Mouse (Mus musculus) bone marrow macrophage, adult 2 months (primary cell): Measurements from ENCODE around the gene Sertad3. TPM values are rescaled to one million over a fixed set of nuclear protein-coding genes. Genes with fewer than 3 reads are reported as not detected.

ENCODE experiments used
- H3K27ac ChIP-seq: 2 replicates; pipeline ENCODE4 v1.5.1; 2012; ENCODE audit warnings: low read depth, low read length; ENCODE audit not compliant: insufficient read depth
- H3K4me1 ChIP-seq: 2 replicates; pipeline ENCODE4 v1.6.1; 2012; ENCODE audit warnings: low read length; ENCODE audit not compliant: control insufficient read depth, insufficient read depth
- H3K4me3 ChIP-seq: 2 replicates; pipeline ENCODE4 v1.5.1; 2012; ENCODE audit warnings: mild to moderate bottlenecking, low read length, moderate library complexity; ENCODE audit not compliant: insufficient read depth
- CTCF ChIP-seq: IDR thresholded peaks from 2 replicates; pipeline ENCODE4 v1.5.1; 2012; ENCODE audit warnings: low read depth, mild to moderate bottlenecking, low read length, moderate library complexity
- POLR2A ChIP-seq: IDR thresholded peaks from 2 replicates; pipeline ENCODE4 v1.6.1; 2012; ENCODE audit warnings: mild to moderate bottlenecking, low read depth, low read length, borderline replicate concordance
- polyA plus RNA-seq: library from polyadenylated mRNA; stranded (reverse); fragments of >200 nt; gene quantifications from 2 replicates; pipeline ENCODE4 v1.2.4, GENCODE M21; 2012; ENCODE audit not compliant: missing spikeins, insufficient read depth, insufficient read length

Gene Sertad3
- polyA plus RNA-seq, 1 experiment = 19.5 TPM

GRCm38 (mm10) chr7:27507711-27508647, 34.4 kb downstream of the Sertad3 start:
- H3K4me1 ChIP-seq = peaks cover 13% of the 10 kb centered on the region
- TF ChIP-seq CTCF (no peak), POLR2A (no peak)

DNA sequence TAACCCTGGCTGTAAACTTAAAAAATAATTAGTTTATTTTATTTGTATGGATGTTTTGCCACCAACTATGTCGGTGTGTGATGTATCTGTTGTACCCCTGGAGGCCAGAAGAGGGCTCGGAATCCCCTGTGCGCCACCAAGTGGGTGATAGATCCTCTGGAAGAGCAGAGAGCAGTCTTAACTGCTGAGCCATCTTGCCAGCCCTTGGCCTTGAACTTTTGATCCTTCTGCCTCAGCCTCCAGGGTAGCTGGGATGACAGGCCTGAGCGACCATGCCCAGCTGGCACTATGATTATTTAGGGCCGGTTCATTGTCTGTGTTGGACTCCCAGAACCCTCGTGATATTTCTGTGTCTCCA, 35.1 kb downstream of the Sertad3 start:
- H3K27ac ChIP-seq = peak overlapping the region; percentile 55
- H3K4me3 ChIP-seq = peak overlapping the region; percentile 49; the same call in 1 of the 2 replicates
- peak; percentile 70 for TF ChIP-seq CTCF
- no peak for TF ChIP-seq POLR2A
- peaks cover 13% of the 10 kb centered on the region for H3K4me1 ChIP-seq

More at GRCm38 (mm10) chr7:27507711-27508647, 34.4 kb downstream of the Sertad3 start:
- Histone ChIP-seq H3K27ac (peak overlapping the region; percentile 63), H3K4me3 (peak overlapping the region; percentile 71)

- no peak overlapping the region for H3K27ac ChIP-seq
- H3K4me3 ChIP-seq = no peak overlapping the region
- H3K4me1 ChIP-seq = peaks cover 13% of the 10 kb centered on the region
- TF ChIP-seq POLR2A (no peak), CTCF (no peak)
Measured at GRCm38 (mm10) chr7:27510809-27511208, 37.2 kb downstream of the Sertad3 start.

GRCm38 (mm10) chr7:27514961-27515360, 41.4 kb downstream of the Sertad3 start:
- no peak overlapping the region for H3K4me3 ChIP-seq
- H3K27ac ChIP-seq = no peak overlapping the region
- H3K4me1 ChIP-seq = no peaks in the 10 kb centered on the region
- no peak for TF ChIP-seq POLR2A
- TF ChIP-seq CTCF = no peak

- Histone ChIP-seq H3K4me1 (peaks cover 4% of the 10 kb centered on the region), H3K4me3 (no peak overlapping the region), H3K27ac (no peak overlapping the region)
- TF ChIP-seq POLR2A = no peak
- no peak for TF ChIP-seq CTCF
Measured at GRCm38 (mm10) chr7:27518314-27518713, 44.7 kb downstream of the Sertad3 start.

- no peak overlapping the region for H3K4me3 ChIP-seq
- H3K4me1 ChIP-seq = peaks cover 4% of the 10 kb centered on the region
Measured at GRCm38 (mm10) chr7:27520104-27520503, 46.5 kb downstream of the Sertad3 start.

GRCm38 (mm10) chr7:27520599-27520998, 47.0 kb downstream of the Sertad3 start:
- H3K27ac ChIP-seq = no peak overlapping the region
- H3K4me3 ChIP-seq = no peak overlapping the region
- no peak for TF ChIP-seq CTCF
- TF ChIP-seq POLR2A = no peak
- H3K4me1 ChIP-seq = peaks cover 4% of the 10 kb centered on the region

More at GRCm38 (mm10) chr7:27520104-27520503, 46.5 kb downstream of the Sertad3 start:
- no peak for TF ChIP-seq CTCF
- no peak for TF ChIP-seq POLR2A
- H3K27ac ChIP-seq = no peak overlapping the region

DNA sequence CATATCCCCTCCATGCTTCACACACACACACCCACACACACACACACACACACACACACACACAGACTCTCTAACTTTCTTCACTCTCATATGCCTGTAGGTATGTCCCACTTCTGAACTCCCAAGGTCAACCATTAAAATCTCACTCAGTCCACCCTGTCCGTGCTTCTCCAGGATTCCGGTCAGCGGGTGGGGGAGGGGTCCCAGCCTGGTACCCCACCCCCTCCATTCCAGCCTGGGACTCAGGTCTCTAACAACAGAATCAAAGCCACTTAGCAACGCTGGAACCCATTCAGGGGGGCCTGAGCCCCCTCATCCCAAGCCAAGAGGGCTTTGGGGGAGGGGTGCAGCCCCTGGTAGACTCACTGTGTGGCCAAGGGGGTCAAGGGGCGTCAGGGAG, 49.4 kb downstream of the Sertad3 start, which contains the start of gene Hipk4:
TSS of gene Hipk4 (plus strand) at position 301 of the 400 bp plus-strand sequence.
- H3K4me3 ChIP-seq = no peak within 1 kb of the TSS
- H3K4me1 ChIP-seq = peaks cover 4% of the 10 kb centered on the region
- no peak within 1 kb of the TSS for H3K27ac ChIP-seq
- no peak for TF ChIP-seq POLR2A
- no peak for TF ChIP-seq CTCF

DNA sequence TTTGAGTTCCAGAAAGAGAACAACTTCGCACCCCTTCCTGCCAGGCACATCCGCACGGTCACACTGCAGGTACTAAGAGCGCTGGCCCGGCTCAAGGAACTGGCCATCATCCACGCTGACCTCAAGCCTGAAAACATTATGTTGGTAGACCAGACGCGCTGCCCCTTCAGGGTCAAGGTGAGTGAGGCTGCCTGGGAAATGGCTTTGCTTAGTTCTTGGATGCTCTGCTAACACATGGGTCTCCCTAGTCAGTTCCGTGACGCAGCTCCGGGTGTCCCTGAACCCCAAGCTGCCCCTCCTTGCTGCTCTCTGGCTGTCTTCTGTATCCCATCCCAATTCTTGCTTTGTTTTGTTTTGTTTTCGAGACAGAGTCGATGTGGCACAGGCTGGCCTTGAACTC, 50.2 kb downstream of the Sertad3 start:
- Histone ChIP-seq H3K4me3 (no peak overlapping the region), H3K27ac (no peak overlapping the region), H3K4me1 (peaks cover 4% of the 10 kb centered on the region)
- TF ChIP-seq CTCF (no peak), POLR2A (no peak)

GRCm38 (mm10) chr7:27526039-27526827, 52.7 kb downstream of the Sertad3 start:
- peak; percentile 91 for TF ChIP-seq CTCF
- TF ChIP-seq POLR2A = no peak
- no peaks in the 10 kb centered on the region for H3K4me1 ChIP-seq
- no peak overlapping the region for H3K4me3 ChIP-seq
- H3K27ac ChIP-seq = no peak overlapping the region

Other genes with a start within 250 kb of the Sertad3 start
- 6.1 and 7.1 TPM in 2 replicates for gene Itpkc, start 245.1 kb upstream of the Sertad3 start, polyA plus RNA-seq
- gene Coq8b, start 240.7 kb upstream of the Sertad3 start, polyA plus RNA-seq = 21.7 and 22.6 TPM in 2 replicates
- gene Numbl, start 215.3 kb upstream of the Sertad3 start, polyA plus RNA-seq = 6.2 and 7.6 TPM in 2 replicates
- gene Ltbp4, start 136.1 kb upstream of the Sertad3 start, polyA plus RNA-seq = 0.84 TPM in 1 of 2 replicates, not detected in the other
- 51.0 and 60.8 TPM in 2 replicates for gene Shkbp1, start 117.7 kb upstream of the Sertad3 start, polyA plus RNA-seq
- gene Gm20479, start 116.3 kb upstream of the Sertad3 start, polyA plus RNA-seq = 10.4 TPM in 1 of 2 replicates, not detected in the other
- 0.48 and 0.73 TPM in 2 replicates for gene Sptbn4, start 26.1 kb upstream of the Sertad3 start, polyA plus RNA-seq
- gene Blvrb, start 25.8 kb upstream of the Sertad3 start, polyA plus RNA-seq = 473 and 496 TPM in 2 replicates
- gene Sertad1, start 13.1 kb downstream of the Sertad3 start, polyA plus RNA-seq = 22.1 and 24.7 TPM in 2 replicates
- gene Prx, start 25.6 kb downstream of the Sertad3 start, polyA plus RNA-seq = 0.57 and 0.68 TPM in 2 replicates
- 0.43 TPM in 1 of 2 replicates, not detected in the other for gene Hipk4, start 49.5 kb downstream of the Sertad3 start, polyA plus RNA-seq
- gene Pld3, start 79.5 kb downstream of the Sertad3 start, polyA plus RNA-seq = 397 TPM in 2 replicates
- gene 2310022A10Rik, start 79.5 kb downstream of the Sertad3 start, polyA plus RNA-seq = 53.6 and 59.8 TPM in 2 replicates
- gene Akt2, start 117.8 kb downstream of the Sertad3 start, polyA plus RNA-seq = 67.1 and 83.5 TPM in 2 replicates
- gene Ttc9b, start 180.1 kb downstream of the Sertad3 start, polyA plus RNA-seq = not detected in 2 replicates
- 12.2 and 12.6 TPM in 2 replicates for gene Map3k10, start 200.8 kb downstream of the Sertad3 start, polyA plus RNA-seq
- gene Zfp607b, start 215.6 kb downstream of the Sertad3 start, polyA plus RNA-seq = 4.8 and 5.6 TPM in 2 replicates